Mouse (Mus musculus) heart, embryonic 12.5 days (tissue): ENCODE data around the gene Il25. TPM values are rescaled to one million over a fixed set of nuclear protein-coding genes. Genes with fewer than 3 reads are reported as not detected.
A peak's percentile ranks its signal among the peaks of the same experiment; 100 is the strongest.
"Not testable (repeated sequence)": the region's sequence is repeated elsewhere in the genome, so short reads cannot be mapped to it uniquely, and the experiment has no call there.

ENCODE experiments used
- ATAC-seq: fragments of 200-750 bp; cut with Nextera tagmentation; 2 replicates; pipeline ENCODE4 v1.8.0; 2017; ENCODE audit warnings: moderate TSS enrichment, moderate library complexity; ENCODE audit not compliant: insufficient number of reproducible peaks, low FRiP score
- H3K27ac ChIP-seq: fragments of 300-500 bp; sonication (generic); 2 replicates; pipeline ENCODE4 v1.5.1; 2016; ENCODE audit warnings: mild to moderate bottlenecking, moderate library complexity; ENCODE audit not compliant: poor library complexity, severe bottlenecking
- H3K27me3 ChIP-seq: fragments of 300-500 bp; sonication (generic); replicated peaks from 2 replicates; pipeline ENCODE4 v1.6.1; 2016; ENCODE audit warnings: mild to moderate bottlenecking, moderate library complexity
- H3K36me3 ChIP-seq: fragments of 300-500 bp; sonication (generic); 2 replicates; pipeline ENCODE4 v1.6.1; 2016; ENCODE audit warnings: mild to moderate bottlenecking, moderate library complexity
- H3K4me1 ChIP-seq: fragments of 300-500 bp; sonication (generic); replicated peaks from 2 replicates; pipeline ENCODE4 v1.6.1; 2016; ENCODE audit warnings: mild to moderate bottlenecking
- H3K4me2 ChIP-seq: fragments of 300-500 bp; sonication (generic); 2 replicates; pipeline ENCODE4 v1.6.1; 2016; ENCODE audit warnings: mild to moderate bottlenecking, moderate library complexity
- H3K4me3 ChIP-seq: fragments of 300-500 bp; sonication (generic); 2 replicates; pipeline ENCODE4 v1.5.1; 2016; ENCODE audit warnings: mild to moderate bottlenecking
- H3K9ac ChIP-seq: fragments of 300-500 bp; sonication (generic); 2 replicates; pipeline ENCODE4 v1.6.1; 2016; ENCODE audit warnings: mild to moderate bottlenecking, moderate library complexity
- H3K9me3 ChIP-seq: fragments of 300-500 bp; sonication (generic); replicated peaks from 2 replicates; pipeline ENCODE4 v1.6.1; 2016; ENCODE audit warnings: mild to moderate bottlenecking, moderate library complexity
- WGBS: fragments of 180-500 bp; shearing (Covaris S2); methylation state at CpG from one replicate; pipeline ENCODE4 v1.1.7; 2016; 5-methylcytosine and 5-hydroxymethylcytosine counted together
- polyA plus RNA-seq: library from polyadenylated mRNA; unstranded; fragments of >200 nt; fragmentation: Nextera tagmentation; extraction: Ambion mirVana; gene quantifications from 2 replicates; pipeline ENCODE4 v1.2.1, GENCODE M21; 2016

The Il25 gene
- polyA plus RNA-seq, 1 experiment from 2014 or later, result not detected

GRCm38 (mm10) chr14:54956533-54956932, 24.0 kb downstream of the Il25 start:
- peak overlapping the region; percentile 20; the same call in 1 of the 2 replicates for H3K4me2 ChIP-seq
- no peak for ATAC-seq

GRCm38 (mm10) chr14:54958503-54958902, 26.0 kb downstream of the Il25 start:
- H3K27ac ChIP-seq, result peak overlapping the region; percentile 49; the same call in 1 of the 2 replicates
- peak overlapping the region; percentile 41 for H3K9ac ChIP-seq
- no peak for ATAC-seq
- H3K27me3 ChIP-seq, result no peaks in the 10 kb centered on the region
- WGBS, result 62% methylated on average over 4 of the region's 4 CpGs
- H3K4me1 ChIP-seq, result peaks cover 47% of the 10 kb centered on the region
- peaks cover 89% of the 10 kb centered on the region for H3K36me3 ChIP-seq
- peak overlapping the region; percentile 20; the same call in 1 of the 2 replicates for H3K4me3 ChIP-seq
- H3K4me2 ChIP-seq, result peak overlapping the region; percentile 68
- no peaks in the 10 kb centered on the region for H3K9me3 ChIP-seq

More at GRCm38 (mm10) chr14:54956533-54956932, 24.0 kb downstream of the Il25 start:
- Histone ChIP-seq H3K9me3 (no peaks in the 10 kb centered on the region), H3K9ac (peak overlapping the region; percentile 46), H3K36me3 (peaks cover 91% of the 10 kb centered on the region), H3K4me1 (peaks cover 34% of the 10 kb centered on the region), H3K27me3 (no peaks in the 10 kb centered on the region), H3K27ac (0 out of 2 replicates have a peak overlapping the region, but pooled peaks have one; percentile 15), H3K4me3 (peak overlapping the region; percentile 7; the same call in 1 of the 2 replicates)
- 72% methylated on average over 9 of the region's 9 CpGs for WGBS

- WGBS, result 70% methylated on average over 3 of the region's 3 CpGs
- Histone ChIP-seq H3K9me3 (no peaks in the 10 kb centered on the region), H3K4me1 (peaks cover 51% of the 10 kb centered on the region), H3K4me2 (peak overlapping the region; percentile 68), H3K27ac (peak overlapping the region; percentile 32; the same call in 1 of the 2 replicates), H3K27me3 (no peaks in the 10 kb centered on the region), H3K36me3 (peaks cover 89% of the 10 kb centered on the region), H3K4me3 (peak overlapping the region; percentile 61; the same call in 1 of the 2 replicates), H3K9ac (peak overlapping the region; percentile 41)
- no peak for ATAC-seq
Observed at GRCm38 (mm10) chr14:54959197-54959596, 26.7 kb downstream of the Il25 start.

DNA sequence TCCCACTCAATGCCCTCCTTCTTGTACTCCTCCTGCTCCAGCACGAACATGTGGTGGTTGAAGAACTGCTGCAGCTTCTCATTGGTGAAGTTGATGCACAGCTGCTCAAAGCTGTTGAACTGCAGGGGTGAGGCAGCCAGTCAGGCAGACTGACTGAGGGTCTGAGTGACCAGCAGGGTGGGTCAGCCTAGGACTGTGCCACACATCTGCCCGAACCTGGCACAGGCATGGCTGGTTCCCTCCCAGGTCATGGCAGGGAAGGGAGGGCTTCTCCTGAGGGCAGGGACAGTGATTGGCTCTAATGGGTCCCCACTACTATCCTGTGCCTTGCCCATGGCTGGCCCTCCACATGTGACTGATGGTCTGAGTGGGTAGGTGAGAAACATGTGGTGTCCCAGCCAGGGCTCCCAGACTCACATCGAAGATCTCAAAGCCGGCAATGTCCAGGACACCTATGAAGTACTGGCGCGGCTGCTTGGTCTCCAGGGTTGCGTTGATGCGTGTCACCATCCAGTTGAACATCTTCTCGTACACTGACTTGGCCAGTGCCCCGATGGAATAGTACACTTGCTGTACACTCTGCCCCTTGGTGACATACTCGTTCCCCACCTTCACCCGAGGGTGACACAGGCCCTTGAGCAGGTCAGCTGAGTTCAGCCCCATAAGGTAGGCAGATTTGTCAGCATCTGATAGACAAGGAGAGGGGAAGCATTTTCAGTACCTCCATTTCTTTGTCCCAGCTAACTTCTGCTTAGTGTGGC, 27.5 kb downstream of the Il25 start:
- H3K4me3 ChIP-seq, result peak overlapping the region; percentile 61
- peaks cover 86% of the 10 kb centered on the region for H3K36me3 ChIP-seq
- H3K9me3 ChIP-seq, H3K27me3 ChIP-seq: not testable (repeated sequence)
- WGBS, result 74% methylated on average over 12 of the region's 12 CpGs
- H3K27ac ChIP-seq, result peak overlapping the region; percentile 94
- peaks cover 51% of the 10 kb centered on the region for H3K4me1 ChIP-seq
- 0 out of 2 replicates have a peak, but pooled peaks have one; percentile 1 for ATAC-seq
- peak overlapping the region; percentile 88; the same call in 1 of the 2 replicates for H3K9ac ChIP-seq
- peak overlapping the region; percentile 68 for H3K4me2 ChIP-seq

- no peaks in the 10 kb centered on the region for H3K27me3 ChIP-seq
- H3K4me1 ChIP-seq, result peaks cover 51% of the 10 kb centered on the region
- H3K4me3 ChIP-seq, result peak overlapping the region; percentile 61
- no peak for ATAC-seq
- peaks cover 82% of the 10 kb centered on the region for H3K36me3 ChIP-seq
- H3K27ac ChIP-seq, result peak overlapping the region; percentile 94
- no peaks in the 10 kb centered on the region for H3K9me3 ChIP-seq
- WGBS, result 39% methylated on average over 10 of the region's 10 CpGs
- H3K4me2 ChIP-seq, result peak overlapping the region; percentile 68
- H3K9ac ChIP-seq, result peak overlapping the region; percentile 88
Observed at GRCm38 (mm10) chr14:54960769-54961168, 28.3 kb downstream of the Il25 start.

- no peaks in the 10 kb centered on the region for H3K9me3 ChIP-seq
- peaks cover 76% of the 10 kb centered on the region for H3K36me3 ChIP-seq
- H3K27me3 ChIP-seq, result no peaks in the 10 kb centered on the region
- H3K4me3 ChIP-seq, result peak overlapping the region; percentile 61
- peaks cover 48% of the 10 kb centered on the region for H3K4me1 ChIP-seq
- peak overlapping the region; percentile 94 for H3K27ac ChIP-seq
- ATAC-seq, result no peak
- peak overlapping the region; percentile 88 for H3K9ac ChIP-seq
- peak overlapping the region; percentile 68 for H3K4me2 ChIP-seq
- WGBS, result 52% methylated on average over 5 of the region's 5 CpGs
Observed at GRCm38 (mm10) chr14:54961487-54961886, 29.0 kb downstream of the Il25 start.

GRCm38 (mm10) chr14:54962714-54963113, 30.2 kb downstream of the Il25 start:
- peak overlapping the region; percentile 68 for H3K4me2 ChIP-seq
- H3K4me3 ChIP-seq, result peak overlapping the region; percentile 61

GRCm38 (mm10) chr14:54963727-54964126, 31.2 kb downstream of the Il25 start:
- H3K9me3 ChIP-seq, result no peaks in the 10 kb centered on the region
- peaks cover 55% of the 10 kb centered on the region for H3K4me1 ChIP-seq
- no peaks in the 10 kb centered on the region for H3K27me3 ChIP-seq
- peaks cover 54% of the 10 kb centered on the region for H3K36me3 ChIP-seq
- 67% methylated on average over 11 of the region's 11 CpGs for WGBS
- ATAC-seq, result no peak
- H3K4me2 ChIP-seq, result peak overlapping the region; percentile 68
- H3K9ac ChIP-seq, result peak overlapping the region; percentile 88
- peak overlapping the region; percentile 94 for H3K27ac ChIP-seq
- peak overlapping the region; percentile 61 for H3K4me3 ChIP-seq

More at GRCm38 (mm10) chr14:54962714-54963113, 30.2 kb downstream of the Il25 start:
- 46% methylated on average over 7 of the region's 7 CpGs for WGBS
- peaks cover 64% of the 10 kb centered on the region for H3K36me3 ChIP-seq
- H3K9ac ChIP-seq, result peak overlapping the region; percentile 88
- peak overlapping the region; percentile 94 for H3K27ac ChIP-seq
- no peaks in the 10 kb centered on the region for H3K27me3 ChIP-seq
- H3K9me3 ChIP-seq, result no peaks in the 10 kb centered on the region
- no peak for ATAC-seq
- peaks cover 51% of the 10 kb centered on the region for H3K4me1 ChIP-seq

DNA sequence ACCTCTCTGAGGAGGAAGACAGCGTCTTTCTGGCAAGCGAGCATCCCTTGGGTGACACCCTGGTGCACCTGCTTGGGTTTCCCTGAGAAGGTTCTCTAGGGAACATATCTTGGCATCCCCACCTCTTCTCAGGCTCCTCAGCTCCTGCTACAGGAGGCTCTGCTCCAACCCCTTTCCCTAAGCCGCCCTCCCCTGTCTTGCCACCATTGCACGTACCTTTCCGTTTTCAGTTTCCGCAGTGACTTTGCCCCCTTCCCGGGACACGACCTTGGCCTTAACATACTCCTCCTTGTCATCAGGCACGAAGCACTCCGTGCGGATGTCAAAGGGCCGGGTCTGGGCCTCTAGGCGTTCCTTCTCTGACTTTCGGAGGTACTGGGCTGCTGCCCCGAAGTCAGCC, 32.5 kb downstream of the Il25 start:
- Histone ChIP-seq H3K36me3 (peaks cover 46% of the 10 kb centered on the region), H3K4me1 (peaks cover 58% of the 10 kb centered on the region), H3K4me2 (peak overlapping the region; percentile 68)

DNA sequence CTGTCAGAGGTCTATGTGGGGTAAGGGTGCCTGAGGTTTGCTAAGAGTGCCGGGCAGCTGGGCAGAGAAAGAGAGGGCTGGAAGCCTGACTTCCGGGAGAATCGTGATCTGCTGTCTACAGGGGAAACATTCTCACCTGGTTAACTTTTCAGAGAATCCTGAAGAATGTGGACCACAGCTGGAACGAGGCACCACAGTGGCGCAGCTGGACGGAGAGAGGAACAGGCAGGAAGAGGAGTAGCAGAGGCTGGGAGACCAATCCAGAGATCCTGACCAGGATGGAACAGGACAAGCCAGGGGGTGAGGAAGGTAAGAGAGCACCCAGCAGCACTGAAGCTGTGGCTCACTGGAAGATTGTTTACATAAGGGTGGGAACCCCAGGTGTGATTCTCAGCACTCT, 33.1 kb downstream of the Il25 start:
- Histone ChIP-seq H3K36me3 (peaks cover 46% of the 10 kb centered on the region), H3K9ac (peak overlapping the region; percentile 88), H3K9me3 (no peaks in the 10 kb centered on the region), H3K4me1 (peaks cover 55% of the 10 kb centered on the region), H3K4me3 (peak overlapping the region; percentile 61), H3K27ac (peak overlapping the region; percentile 94), H3K4me2 (peak overlapping the region; percentile 68), H3K27me3 (no peaks in the 10 kb centered on the region)
- 42% methylated on average over 6 of the region's 6 CpGs for WGBS
- ATAC-seq, result no peak

More for the DNA sequence above, 32.5 kb downstream of the Il25 start:
- H3K4me3 ChIP-seq, result peak overlapping the region; percentile 61
- WGBS, result 41% methylated on average over 15 of the region's 15 CpGs
- H3K27ac ChIP-seq, result peak overlapping the region; percentile 94
- ATAC-seq, result no peak
- H3K9me3 ChIP-seq, result no peaks in the 10 kb centered on the region
- peak overlapping the region; percentile 88 for H3K9ac ChIP-seq
- no peaks in the 10 kb centered on the region for H3K27me3 ChIP-seq

DNA sequence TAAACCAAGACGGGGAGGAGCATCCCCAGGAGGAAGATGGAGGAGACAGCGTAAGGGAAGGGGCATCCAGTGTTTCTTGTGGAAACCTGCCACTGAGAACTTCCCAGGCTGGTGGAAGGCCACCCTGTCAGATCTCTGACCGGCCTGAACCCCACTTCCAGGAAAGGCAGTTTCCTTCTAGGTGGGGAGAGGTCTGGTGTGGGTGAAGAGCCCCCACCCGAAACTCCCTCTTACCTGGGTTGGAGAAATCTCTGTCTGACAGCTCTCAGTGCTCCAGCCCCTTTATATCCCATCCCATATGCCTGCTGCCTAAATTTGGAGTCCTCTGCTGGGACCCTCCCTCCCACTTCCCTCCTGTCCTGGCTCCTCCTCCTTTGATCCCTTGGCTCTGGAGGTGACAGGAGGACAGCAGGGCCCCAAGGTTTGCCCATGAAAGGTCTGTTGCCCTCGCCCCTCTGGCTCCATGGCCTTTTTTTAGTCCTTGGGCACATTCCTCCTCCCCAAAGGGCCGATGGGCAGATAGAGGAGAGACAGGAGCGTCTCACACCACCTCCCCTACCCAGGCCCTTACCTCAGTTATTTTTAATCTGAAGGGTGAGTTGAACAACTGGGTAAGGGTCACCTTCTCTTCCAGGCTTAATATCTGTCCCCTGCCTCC, 34.0 kb downstream of the Il25 start, which contains the start of gene Myh6:
Gene Myh6 (minus strand): TSS at position 608 of the 658 bp plus-strand sequence.
- WGBS, result 41% methylated on average over 7 of the region's 7 CpGs
- peaks cover 46% of the 10 kb centered on the region for H3K36me3 ChIP-seq
- peak within 1 kb of the TSS; percentile 68 for H3K4me2 ChIP-seq

More for the DNA sequence above, 34.0 kb downstream of the Il25 start, which contains the start of gene Myh6:
- Histone ChIP-seq H3K9ac (peak within 1 kb of the TSS; percentile 88), H3K4me3 (peak within 1 kb of the TSS; percentile 61), H3K27me3 (no peaks in the 10 kb centered on the region), H3K27ac (peak within 1 kb of the TSS; percentile 94), H3K9me3 (no peaks in the 10 kb centered on the region), H3K4me1 (peaks cover 52% of the 10 kb centered on the region)
- ATAC-seq, result peak; percentile 55
